Mouse (Mus musculus) bone marrow, adult 2 months (tissue): ENCODE measurements around the gene C5ar2. TPM values are rescaled to one million over a fixed set of nuclear protein-coding genes. Genes with fewer than 3 reads are reported as not detected.

Experiments used
- H3K27ac ChIP-seq: fragments of 200-500 bp; 2 replicates; pipeline ENCODE4 v1.5.1; 2012; ENCODE audit warnings: low read depth, mild to moderate bottlenecking, control low read depth, inconsistent platforms, low read length; ENCODE audit not compliant: control insufficient read depth, poor library complexity, insufficient read depth
- H3K4me1 ChIP-seq: fragments of 200-500 bp; 2 replicates; pipeline ENCODE4 v1.6.1; 2011; ENCODE audit warnings: low read length; ENCODE audit not compliant: control insufficient read depth, insufficient read depth
- H3K4me3 ChIP-seq: fragments of 200-500 bp; replicated peaks from 2 replicates; pipeline ENCODE3; 2011; ENCODE audit warnings: mild to moderate bottlenecking, low read depth, low read length, control low read depth; ENCODE audit not compliant: control insufficient read depth
- CTCF ChIP-seq: fragments of 200-500 bp; IDR thresholded peaks from 2 replicates; pipeline ENCODE4 v1.5.1; 2011; ENCODE audit warnings: low read length, control low read depth; ENCODE audit not compliant: control insufficient read depth, insufficient read depth
- POLR2A ChIP-seq: fragments of 200-500 bp; IDR thresholded peaks from 2 replicates; pipeline ENCODE4 v1.6.1; 2011; ENCODE audit warnings: low read depth, mild to moderate bottlenecking, control low read depth, low read length, borderline replicate concordance; ENCODE audit not compliant: control insufficient read depth
- WGBS: fragments of 180-500 bp; shearing (Covaris S2); methylation state at CpG from one replicate; pipeline ENCODE4 v1.1.7; 2018; 5-methylcytosine and 5-hydroxymethylcytosine counted together
- polyA plus RNA-seq: library from polyadenylated mRNA; stranded (reverse); fragments of >200 nt; gene quantifications from 2 replicates; pipeline ENCODE4 v1.2.4, GENCODE M21; 2011; ENCODE audit warnings: low replicate concordance; ENCODE audit not compliant: missing spikeins, insufficient read depth, insufficient read length

C5ar2 gene
- 4.2 TPM in 2 replicates for polyA plus RNA-seq

GRCm38 (mm10) chr7:16244067-16244466, at the start of gene C5ar2:
Gene C5ar2, minus strand, starts transcription at chr7:16244154.
- Histone ChIP-seq H3K4me3 (peak within 1 kb of the TSS; percentile 46), H3K27ac (peak within 1 kb of the TSS; percentile 80), H3K4me1 (peaks cover 17% of the 10 kb centered on the region)
- 28% methylated on average over 5 of the region's 5 CpGs for WGBS
- TF ChIP-seq POLR2A, result no peak
- TF ChIP-seq CTCF, result no peak

- no peak overlapping the region for H3K4me3 ChIP-seq
- no peak for TF ChIP-seq CTCF
- no peak for TF ChIP-seq POLR2A
- H3K4me1 ChIP-seq, result no peaks in the 10 kb centered on the region
- no peak overlapping the region for H3K27ac ChIP-seq
- 72% methylated on average over 1 of the region's 1 CpGs for whole genome bisulfite sequencing
Measured at GRCm38 (mm10) chr7:16287791-16288190, 43.8 kb upstream of the C5ar2 start.

- Histone ChIP-seq H3K4me3 (peak overlapping the region; percentile 64), H3K27ac (peak overlapping the region; percentile 94; the same call in 1 of the 2 replicates), H3K4me1 (no peaks in the 10 kb centered on the region)
- no peak for TF ChIP-seq CTCF
- TF ChIP-seq POLR2A, result no peak
- WGBS, result 51% methylated on average over 2 of the region's 2 CpGs
Measured at GRCm38 (mm10) chr7:16287016-16287415, 43.1 kb upstream of the C5ar2 start.

GRCm38 (mm10) chr7:16286026-16286961, 42.3 kb upstream of the C5ar2 start, which contains the start of gene Ccdc9:
Gene Ccdc9, minus strand, starts transcription at chr7:16286795.
- Histone ChIP-seq H3K4me1 (no peaks in the 10 kb centered on the region), H3K27ac (peak within 1 kb of the TSS; percentile 94), H3K4me3 (peak within 1 kb of the TSS; percentile 64)
- no peak; the same call in 1 of the 2 replicates for TF ChIP-seq POLR2A
- no peak for TF ChIP-seq CTCF
- under 1% methylated on average over 70 of the region's 70 CpGs for WGBS

GRCm38 (mm10) chr7:16285450-16286025, 41.6 kb upstream of the C5ar2 start:
- Histone ChIP-seq H3K27ac (peak overlapping the region; percentile 52), H3K4me3 (peak overlapping the region; percentile 64), H3K4me1 (no peaks in the 10 kb centered on the region)
- TF ChIP-seq POLR2A (no peak), CTCF (no peak)
- WGBS, result under 1% methylated on average over 14 of the region's 14 CpGs

GRCm38 (mm10) chr7:16284904-16285303, 41.0 kb upstream of the C5ar2 start:
- H3K4me3 ChIP-seq, result no peak overlapping the region
- H3K27ac ChIP-seq, result peak overlapping the region; percentile 52; the same call in 1 of the 2 replicates
- H3K4me1 ChIP-seq, result no peaks in the 10 kb centered on the region
- TF ChIP-seq POLR2A (no peak), CTCF (no peak)
- WGBS, result 70% methylated on average over 9 of the region's 9 CpGs

GRCm38 (mm10) chr7:16284001-16284400, 40.0 kb upstream of the C5ar2 start:
- no peaks in the 10 kb centered on the region for H3K4me1 ChIP-seq
- WGBS, result 91% methylated on average over 8 of the region's 8 CpGs
- no peak for TF ChIP-seq CTCF
- no peak overlapping the region for H3K27ac ChIP-seq
- H3K4me3 ChIP-seq, result no peak overlapping the region

GRCm38 (mm10) chr7:16282334-16282733, 38.4 kb upstream of the C5ar2 start:
- TF ChIP-seq POLR2A (no peak), CTCF (no peak)
- Histone ChIP-seq H3K4me3 (no peak overlapping the region), H3K4me1 (no peaks in the 10 kb centered on the region), H3K27ac (no peak overlapping the region)
- 93% methylated on average over 13 of the region's 13 CpGs for WGBS
